Mouse (Mus musculus) heart, postnatal 0 days (tissue): ENCODE results near the gene Phactr2.

Experiments
- CTCF ChIP-seq: IDR thresholded peaks from 2 replicates; pipeline ENCODE4 v1.5.1; 2016; ENCODE audit warnings: antibody characterized with exemption, control low read depth, low read depth
- EP300 ChIP-seq: IDR thresholded peaks from 2 replicates; pipeline ENCODE4 v1.6.1; 2016; ENCODE audit warnings: antibody characterized with exemption, low read depth

- TF ChIP-seq CTCF = no peak
- TF ChIP-seq EP300 = no peak
Observed at GRCm38 (mm10) chr10:13431641-13432540, 42.3 kb downstream of the Phactr2 start.
